Mouse (Mus musculus) ES-CJ7 (cell line): ENCODE results near the gene Acap2.

Source experiments
- DNase-seq: peaks from one replicate; pipeline ENCODE4 v3.0.0; 2011; ENCODE audit warnings: low read depth, low spot score

Acap2 gene

DNA sequence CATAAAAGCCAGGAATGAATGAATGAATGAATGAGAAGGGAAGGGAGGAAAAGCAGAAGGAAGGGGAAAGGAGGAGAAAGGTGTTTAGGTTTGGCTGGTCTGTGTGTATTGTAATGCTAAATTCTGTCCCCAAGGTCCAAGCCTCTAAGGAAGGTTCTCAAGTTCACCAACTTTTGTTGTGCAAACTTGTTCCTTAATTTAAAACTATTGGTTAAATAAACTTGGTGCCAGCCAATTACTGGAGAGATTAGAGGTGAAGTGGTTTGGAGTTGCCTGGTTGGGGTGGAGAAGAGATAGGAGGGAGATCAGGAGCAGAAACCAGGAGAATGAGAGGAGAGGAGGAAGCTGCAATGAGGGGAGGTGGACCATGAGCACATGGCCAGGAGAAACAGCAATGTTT lies 31.4 kb downstream of the Acap2 start:
- peak; percentile 81 for DNase-seq

DNA sequence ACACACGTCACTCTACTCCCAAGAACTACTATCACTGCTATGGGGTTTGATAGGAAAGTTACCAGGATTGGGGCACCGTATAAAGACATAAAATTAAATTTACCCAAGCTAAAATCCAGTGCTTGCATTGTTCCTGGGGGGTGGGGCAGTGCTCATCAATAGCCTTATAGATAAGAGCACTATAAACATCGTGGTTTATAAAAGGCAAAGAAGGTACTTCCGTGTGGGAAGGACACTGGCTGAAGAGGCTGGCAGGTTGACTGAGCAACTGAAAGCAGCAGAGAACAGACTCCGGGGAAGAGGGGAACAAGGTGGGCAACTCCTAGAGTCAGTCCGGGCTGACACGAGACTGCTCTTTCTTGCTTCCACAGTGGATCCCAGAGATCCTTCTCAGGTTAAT lies 33.1 kb downstream of the Acap2 start:
- no peak for DNase-seq

DNA sequence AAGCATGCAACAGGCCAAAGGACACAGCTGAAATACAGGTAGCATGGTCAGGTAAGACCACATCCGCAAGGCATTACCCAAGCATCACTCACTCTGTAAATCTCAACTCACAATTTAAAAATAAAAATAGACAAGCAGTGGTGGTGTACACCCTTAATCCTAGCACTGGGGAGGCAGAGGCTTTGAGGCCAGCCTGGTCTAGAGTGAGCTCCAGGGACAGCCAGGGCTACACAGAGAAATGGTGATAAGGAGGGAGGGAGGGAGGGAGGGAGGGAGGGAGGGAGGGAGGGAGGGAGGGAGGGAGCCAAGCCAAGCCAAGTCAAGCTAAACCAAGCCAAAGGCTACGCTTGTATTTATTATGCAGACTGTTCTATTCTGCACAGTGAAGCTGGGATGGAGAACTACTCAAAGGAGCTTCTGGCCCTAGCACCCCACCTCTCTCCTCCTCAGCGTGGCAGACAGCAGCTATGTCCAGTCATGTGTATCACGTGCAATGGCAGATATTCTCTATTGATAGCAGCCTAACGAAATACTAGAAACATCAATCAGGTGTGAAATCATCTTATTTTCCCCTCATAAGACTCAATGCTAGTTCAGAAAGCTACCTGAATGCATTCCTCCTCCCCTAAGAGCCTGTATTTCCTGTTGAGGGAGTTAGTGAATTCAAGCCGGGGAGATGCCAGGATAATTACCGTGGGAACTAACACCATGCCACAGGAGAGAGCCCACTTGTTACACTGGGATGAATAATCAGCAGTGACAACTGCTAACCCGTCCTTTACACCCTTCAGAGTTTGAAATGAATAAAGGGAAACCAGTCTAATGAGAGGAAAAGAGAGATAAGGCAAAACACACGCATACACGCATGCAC lies 33.8 kb downstream of the Acap2 start:
- DNase-seq: no peak

DNA sequence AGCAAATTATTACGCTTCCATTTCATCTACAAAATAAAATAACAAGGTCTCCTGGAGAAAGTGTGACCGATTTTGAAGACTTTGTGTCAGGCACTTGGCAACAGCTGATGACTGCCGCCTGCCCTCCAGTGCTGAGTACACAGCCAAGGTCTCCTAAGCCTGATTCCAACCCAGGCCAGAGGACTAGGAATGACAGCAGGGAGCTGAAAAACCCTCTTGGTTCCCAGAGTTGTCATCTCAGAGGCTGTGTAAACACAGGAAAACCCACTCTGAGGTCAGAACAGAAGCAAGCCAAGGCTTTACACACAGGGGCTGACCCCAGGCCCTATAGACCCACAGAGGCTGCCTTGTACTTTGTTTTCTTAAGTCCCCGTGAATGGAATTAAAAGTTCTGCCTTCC lies 35.1 kb downstream of the Acap2 start:
- no peak for DNase-seq

DNA sequence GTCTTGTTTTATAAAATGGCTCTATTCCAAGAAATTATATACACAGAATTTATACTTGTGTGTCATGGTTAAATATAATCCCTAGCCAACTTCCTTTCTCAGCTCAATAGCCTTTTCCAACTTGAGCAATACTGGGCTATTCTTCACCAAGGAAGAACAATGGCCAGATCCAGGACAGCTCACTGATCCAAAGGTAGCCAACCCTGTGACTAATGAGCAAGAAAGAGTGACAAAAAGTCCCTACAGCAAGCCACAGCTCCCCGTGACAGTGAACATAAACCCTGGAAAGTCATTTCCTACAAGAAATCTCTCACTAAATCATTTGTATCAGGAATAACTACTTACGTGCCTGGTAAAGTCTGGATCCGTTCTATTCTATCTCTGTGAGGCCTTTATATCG lies 35.6 kb downstream of the Acap2 start:
- DNase-seq: no peak

DNA sequence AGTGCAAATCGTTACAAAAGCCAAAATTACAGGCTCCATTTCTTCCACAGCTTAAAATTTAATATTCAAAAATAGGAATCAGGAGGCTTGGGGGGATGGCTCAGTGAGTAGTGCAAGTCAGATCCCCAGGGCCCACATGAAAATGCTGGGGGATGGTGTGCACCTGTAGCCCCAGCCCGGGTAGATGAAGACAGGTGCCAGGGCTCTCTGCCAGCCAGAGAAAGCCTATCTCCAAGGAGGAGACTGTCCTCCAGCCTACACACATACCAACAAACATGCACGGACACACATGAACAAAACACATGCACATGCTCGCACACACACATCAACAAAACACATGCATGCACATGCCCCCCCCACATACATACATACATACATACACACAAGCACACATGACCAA lies 36.9 kb downstream of the Acap2 start:
- DNase-seq: no peak

DNA sequence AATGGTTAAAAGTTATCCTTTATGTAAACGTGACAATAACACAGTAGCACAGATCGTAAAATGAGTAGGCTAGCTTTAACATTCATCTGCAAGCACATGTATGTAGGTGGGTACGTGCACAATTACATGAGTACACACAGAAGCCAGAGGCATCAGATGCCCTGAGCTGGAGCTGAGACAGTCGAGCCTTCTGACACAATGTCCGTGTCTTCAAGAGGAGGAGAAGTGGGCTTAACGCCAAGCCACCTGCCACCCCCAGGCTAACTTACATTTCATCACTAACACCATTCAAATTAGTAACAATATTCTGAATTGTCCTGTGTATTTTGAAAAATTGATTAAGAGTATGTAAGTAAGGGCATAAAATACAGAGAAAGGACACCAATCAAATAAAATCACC lies 40.6 kb downstream of the Acap2 start:
- no peak for DNase-seq

DNA sequence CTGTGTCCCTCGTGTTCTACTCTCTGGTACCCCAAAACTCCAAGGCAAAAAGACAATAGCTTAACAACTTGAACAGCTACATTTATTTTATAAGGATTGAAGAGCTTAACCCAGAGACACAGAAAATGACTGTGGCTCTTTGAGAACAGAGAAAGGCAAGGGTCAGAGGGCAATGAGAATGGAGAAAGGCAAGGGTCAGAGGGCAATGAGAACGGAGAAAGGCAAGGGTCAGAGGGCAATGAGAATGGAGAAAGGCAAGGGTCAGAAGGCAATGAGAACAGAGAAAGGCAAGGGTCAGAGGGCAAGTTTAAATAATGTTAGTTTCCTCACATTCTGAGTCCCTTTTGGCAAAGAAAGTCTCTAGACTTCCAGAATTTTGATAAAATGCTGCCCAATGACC lies 41.6 kb downstream of the Acap2 start:
- DNase-seq: no peak

DNA sequence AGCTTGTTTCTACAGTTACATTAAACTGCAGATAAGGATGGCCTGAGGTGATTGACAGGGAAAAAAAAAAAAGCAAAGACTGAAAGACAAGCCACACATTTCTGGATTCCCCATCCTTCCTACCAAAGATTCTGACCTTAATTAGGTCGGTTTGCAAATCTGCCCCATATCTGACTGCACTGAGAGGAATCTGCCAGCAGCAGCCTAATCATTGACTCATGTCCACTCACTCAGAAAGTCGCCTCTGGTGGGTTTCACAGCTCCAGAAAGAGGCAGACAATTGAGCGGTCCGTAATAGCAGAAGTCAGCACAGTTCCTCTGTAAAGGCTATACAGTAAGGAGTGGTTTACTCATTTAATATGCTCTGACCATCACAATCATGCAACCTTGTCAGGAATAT lies 51.2 kb downstream of the Acap2 start:
- DNase-seq: no peak

DNA sequence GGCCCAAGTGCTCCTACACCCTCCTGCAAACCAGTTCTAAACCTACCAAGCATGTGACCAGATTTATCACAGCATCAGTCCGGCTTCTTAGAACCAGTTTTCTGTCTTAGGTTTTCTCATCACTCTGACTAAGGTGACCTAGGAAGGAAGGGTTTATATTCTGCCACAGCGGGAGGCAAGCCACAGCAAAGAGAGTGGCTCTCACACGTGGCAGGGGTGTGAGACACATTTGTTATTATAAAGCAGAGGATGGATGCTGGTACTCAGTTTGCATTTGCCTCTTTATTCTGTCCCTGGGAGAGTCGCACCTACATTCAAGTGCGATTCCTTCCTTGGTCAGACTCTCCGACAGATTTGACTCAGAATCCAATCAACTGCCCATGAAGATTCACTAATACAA lies 52.2 kb downstream of the Acap2 start:
- peak; percentile 41 for DNase-seq

DNA sequence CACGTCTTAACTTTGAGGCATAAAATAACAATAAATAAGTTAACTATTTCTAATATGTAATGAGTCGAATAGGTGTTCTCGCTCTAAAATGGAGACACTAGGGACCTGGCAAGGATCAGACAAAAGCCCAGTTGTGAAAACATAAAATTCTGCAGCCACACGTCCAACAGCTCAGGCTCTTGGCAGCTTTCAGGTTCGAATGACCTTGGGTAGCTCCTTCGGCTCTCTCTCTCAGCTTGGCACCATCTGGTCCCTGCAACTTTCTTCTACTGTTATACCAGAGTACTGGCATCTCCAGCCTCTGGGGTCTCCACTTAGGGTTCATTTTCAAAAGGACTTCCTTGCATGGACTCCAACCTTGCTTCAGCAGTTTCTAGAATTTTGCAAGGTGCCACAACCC lies 53.3 kb downstream of the Acap2 start:
- no peak for DNase-seq

DNA sequence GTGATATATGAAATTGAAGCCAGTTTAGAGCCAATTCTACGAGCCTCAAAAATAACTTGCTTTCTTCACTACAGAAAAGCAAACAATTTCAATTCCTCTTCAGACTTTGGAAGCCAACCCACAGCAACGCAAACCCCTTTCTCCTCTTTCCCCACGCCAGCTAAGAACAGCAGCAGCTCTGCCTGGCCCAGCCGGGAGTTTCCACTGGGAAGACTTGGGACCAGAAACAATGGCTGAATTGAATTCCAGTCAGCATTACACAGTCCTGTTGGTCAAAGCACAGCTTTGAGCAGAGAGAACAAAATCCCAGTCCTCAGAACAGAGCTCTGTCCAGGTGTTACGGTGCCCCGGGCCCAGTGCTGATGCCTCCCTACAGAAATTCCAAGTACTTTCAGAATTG lies 59.1 kb downstream of the Acap2 start:
- DNase-seq: no peak

DNA sequence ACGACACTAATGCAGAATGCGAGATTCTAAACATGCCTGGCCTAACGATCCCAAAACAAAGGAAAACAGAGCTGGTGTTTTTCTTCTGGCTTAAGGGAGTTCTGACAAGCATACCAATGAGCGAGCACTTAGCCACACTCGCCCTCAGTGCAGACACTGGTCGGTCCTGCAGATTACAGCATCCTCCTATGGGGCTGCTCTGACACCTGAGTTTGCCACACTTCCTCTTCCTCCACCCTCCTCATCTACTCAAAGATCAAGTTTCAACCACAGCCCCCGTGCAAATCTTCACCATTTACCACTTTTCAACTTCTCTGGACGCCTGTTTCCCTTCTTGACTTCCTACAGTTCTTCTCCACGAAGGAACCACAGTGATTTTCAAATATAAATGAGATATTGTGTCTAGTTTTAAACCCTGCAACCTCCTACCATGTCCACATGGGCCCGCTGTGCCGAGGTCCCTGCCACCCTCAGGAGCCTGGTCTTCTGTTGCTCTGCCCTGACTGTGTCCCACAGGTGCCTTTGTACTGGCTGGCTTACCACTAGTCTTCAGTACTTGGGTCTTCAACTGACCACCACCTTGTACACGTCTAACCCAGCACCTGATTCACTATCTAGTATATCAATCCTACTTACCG lies 64.3 kb downstream of the Acap2 start:
- no peak for DNase-seq

DNA sequence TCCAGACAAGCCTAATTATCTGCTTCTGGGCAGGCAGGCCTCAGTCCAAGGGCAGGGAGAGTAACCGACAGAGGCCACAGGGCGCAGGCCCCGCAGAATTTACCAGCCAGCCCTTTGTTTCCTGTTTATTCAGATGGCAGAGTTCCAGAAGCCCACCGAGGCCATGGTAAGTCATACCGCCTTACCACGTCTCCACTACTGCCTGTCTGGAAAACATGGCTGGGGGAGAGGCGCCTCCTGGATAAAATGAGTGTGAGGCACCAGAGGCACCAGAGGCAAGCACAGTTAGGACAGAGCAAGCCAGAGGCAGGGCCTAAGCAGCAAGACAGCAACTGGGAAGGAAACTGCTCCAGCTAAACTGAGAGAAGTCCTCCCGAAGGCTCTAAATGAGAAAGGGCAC lies 65.5 kb downstream of the Acap2 start:
- DNase-seq: no peak

DNA sequence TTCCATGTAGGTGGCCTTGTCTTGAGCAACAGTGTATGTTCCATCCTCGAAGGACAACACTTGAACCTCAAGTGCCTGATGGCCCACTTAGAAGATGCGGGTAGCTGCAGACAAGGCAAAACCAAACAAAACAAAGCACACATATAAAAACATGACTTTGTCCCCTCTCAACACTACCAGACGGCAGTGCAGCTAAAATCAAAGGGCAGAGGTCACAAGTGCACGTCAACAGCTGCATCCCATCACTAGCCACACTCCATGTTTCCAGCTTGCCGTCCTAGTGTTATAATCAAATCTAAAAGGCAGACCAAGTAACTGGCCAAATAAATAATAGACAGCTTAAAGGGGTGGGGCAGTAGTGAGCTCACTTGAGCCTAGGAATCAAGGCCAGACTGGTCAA lies 69.5 kb downstream of the Acap2 start:
- no peak for DNase-seq

DNA sequence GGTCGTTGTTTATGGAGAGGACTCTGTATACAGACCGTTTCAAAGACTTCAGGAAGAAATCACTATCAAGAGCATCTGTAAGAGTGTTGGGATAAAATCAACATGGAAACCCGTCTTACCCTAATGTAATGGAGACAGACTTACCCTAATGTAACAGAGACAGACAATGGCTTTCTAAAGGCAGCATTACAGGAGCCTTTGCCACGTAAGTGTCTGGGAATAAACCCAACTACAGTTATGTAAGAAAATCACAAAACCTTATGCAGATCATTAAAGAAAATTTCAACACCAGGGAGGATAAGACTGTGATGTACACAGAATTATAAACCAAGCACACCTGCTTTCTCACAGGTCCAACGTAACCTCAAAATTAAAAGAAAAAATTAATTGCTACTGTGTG lies 72.9 kb downstream of the Acap2 start:
- no peak for DNase-seq

DNA sequence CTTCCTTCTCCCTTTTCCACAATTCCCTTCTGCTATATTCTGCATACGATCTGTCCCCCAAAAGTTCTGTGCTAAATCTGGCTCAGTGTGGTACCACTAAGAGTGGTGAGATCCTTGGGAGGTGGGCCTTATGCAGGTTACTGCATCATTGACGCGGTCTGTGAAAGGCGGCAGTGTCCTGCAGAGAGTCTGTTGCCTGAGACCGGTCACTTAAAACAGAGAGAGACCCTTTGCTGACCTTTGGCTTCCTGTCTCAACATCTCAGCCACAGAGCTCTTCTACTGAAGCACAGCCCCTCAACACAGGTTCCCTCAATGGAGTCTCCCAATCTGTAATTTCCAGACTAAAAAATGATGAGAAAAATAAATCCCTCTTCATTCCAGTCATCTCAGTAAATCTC lies 76.1 kb downstream of the Acap2 start:
- DNase-seq: no peak

DNA sequence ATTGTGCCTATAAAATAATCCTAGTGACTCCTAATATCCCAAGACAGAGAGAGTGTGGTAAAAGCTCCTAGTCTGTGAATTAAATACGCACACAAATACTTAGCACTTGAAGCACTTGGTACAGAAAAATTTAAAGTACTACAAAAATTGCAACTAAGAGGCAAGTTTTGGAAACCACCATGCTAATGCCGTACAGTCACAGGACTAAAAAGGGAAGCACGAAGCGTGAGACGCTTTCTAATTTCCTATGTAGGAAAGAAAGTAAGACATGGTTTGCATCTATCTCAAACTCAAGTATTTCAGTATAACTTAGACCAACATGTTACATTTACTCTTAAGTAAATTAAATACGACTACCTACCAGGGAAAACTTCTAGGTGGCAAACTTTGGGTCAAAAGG lies 79.4 kb downstream of the Acap2 start:
- no peak for DNase-seq

DNA sequence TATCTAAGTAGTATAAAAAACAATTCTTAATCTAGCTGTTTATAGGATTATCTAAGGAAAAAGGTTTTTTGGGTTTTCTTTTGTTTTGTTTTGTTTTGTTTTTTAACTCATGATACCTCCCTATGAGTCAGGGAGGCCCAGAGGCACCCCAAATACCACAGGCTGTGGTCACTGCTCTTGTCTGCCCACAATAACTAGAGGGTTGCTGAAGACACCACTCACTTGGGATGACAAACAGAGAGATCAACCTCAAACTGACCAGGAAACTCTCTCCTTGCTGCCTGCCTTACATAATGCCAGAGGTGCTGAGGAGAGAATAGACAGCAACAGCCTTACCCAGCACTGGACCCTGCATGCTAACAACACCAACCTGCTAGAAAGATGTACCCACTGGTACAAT lies 87.4 kb downstream of the Acap2 start:
- no peak for DNase-seq

DNA sequence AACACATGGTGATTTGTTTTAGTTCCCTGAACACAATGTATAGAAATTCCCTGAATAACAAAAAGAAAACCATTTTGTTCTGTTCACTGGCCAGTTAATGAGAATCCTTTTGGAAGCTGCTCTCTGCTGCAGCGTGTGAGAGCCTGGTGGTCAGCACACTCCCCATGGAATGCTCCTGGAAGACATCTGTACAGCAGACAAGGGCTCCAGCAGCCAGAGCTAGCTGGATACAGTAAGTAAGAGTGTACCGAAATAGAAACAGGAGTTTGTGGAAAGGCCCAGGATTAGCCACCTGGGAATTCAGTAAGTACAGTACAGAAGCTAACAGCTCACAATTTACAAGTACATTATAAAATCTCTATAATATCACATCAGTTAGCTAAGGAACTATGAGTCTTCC lies 99.7 kb downstream of the Acap2 start:
- no peak for DNase-seq

DNA sequence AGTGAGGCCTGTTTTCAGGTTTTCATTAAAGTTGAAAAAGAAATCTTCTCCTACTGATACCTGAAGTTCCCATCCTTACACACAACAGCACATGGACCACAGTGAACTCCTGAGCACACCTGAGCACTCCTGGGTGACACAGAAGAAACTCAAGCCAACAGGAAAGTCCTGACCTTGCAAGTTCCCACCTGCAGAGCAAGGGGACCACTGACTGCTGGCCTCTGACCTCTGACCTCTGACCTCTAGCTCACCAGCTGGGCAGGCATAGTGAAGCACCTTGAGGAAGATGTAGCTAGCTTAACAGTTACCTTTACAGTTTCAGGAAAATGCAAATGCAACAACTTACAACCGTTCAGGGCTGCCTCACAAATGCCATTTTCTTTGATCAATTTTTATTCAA lies 101.1 kb downstream of the Acap2 start:
- peak; percentile 17 for DNase-seq

DNA sequence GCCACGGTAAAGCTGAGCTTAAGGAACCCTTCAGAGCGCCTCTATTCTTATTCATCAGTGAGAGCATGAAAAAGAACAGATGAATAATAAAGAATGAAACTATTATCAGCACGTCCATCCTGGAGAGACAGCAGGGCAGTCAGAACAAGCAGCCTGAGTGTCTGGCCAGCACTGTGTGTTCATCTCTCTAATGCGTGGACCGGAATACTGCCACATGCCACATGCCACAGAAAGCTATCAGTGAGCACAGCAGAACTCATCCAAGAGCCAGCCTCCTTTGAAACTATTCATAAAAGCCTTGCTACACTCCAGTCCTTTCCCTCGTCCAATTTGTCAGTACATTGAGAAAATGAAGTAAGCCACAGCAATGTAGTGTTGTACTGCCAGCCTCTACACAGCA lies 107.0 kb downstream of the Acap2 start:
- no peak for DNase-seq

DNA sequence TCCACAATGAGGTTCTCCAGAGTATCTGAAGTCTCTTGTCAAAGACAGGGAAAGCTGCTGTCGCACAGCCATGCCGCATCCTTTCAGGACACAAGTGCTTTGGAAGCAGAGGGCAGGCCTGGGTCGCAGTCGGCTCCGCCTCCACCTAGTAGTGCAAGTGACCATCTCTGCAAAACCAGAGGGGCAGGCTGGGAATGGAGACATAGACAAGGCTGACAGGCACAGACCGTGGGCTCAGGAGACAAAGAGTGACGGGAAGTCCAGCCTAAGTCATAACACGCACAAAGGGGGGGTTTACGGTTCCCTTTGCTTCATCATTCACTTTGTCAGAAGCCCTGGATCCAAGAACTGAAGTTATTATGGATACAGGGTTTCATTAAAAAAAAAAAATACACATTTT lies 107.9 kb downstream of the Acap2 start:
- no peak for DNase-seq

DNA sequence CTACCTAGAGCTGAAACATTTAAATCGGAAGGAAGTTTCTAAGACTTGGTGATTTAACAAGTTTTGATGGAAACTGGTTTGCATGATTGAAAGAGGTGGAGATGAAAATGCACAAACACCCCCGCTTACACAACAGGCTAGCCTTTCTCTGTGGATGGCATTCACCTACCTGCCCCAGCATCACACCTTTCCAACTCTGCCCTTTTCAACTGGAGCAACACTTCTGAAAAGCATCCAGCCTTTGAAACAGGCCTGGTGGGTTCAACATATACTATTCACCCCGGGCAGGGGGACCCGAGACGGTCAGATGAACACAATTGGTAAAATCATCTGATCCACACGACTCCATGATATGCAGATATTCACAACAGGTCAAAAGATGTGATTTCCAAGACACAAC lies 119.2 kb downstream of the Acap2 start:
- no peak for DNase-seq
